Mouse (Mus musculus): ENCODE data around the gene Tprg.
A peak's percentile ranks its signal among the peaks of the same experiment; 100 is the strongest.

The Tprg gene

DNA sequence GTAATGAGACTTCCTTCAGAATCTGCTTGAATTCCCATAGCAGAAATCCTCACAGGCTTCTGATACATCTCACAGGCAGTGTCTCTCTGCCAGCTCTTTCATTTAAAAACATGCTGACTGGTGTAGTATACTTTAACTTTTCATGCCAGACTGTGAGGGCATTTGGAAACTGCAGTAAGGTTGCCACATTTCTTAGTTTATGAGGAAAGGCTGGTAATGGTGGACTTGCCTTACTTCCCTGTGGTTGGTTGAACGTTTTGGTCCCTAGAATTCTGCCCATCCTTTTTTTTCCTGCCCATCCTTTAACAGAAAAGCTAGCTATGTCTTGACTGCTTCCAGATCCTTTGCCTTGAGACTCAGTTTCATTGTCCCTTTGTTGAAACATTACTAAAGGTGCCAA, 138.8 kb downstream of the Tprg start:
- DNase-seq: no peak

DNA sequence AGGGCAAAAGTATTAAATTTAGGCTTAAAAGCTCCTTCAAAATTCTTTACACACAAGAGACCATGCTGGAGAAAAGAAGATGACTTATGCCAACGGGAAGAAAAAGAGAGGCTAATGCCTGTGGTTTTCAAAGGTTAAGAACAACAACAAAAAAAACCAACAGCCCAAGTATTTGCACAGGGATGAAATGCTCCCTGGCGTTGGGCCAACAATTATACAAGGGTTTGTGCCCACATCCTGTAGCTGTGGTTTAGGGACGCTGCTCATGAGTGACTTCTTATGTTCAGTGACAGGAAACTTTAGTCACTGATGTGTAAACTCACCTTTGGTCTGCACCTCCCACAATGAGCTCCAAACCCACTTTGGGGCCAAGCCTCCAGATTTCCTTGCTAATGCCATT, 139.6 kb downstream of the Tprg start:
- DNase-seq: peak; percentile 77 to 84

DNA sequence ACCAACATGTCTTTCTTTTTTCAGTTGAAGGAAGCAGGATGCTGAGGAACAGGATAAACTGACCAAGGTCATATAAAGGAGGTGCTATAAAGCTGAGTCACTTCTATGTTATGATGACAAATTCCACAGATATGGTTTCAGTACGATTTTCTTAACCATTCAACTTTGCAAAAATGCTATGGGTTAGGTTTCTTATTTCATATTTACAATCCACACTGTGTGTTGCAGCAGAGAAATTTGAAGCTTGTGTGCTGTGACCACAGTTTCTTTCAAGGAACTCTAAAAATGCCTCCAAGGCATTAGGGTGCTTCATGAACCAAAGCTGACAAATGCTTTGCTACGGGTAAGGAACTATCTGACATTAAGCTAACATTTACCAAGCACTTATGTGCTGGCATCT, 153.4 kb downstream of the Tprg start:
- DNase-seq: no peak

DNA sequence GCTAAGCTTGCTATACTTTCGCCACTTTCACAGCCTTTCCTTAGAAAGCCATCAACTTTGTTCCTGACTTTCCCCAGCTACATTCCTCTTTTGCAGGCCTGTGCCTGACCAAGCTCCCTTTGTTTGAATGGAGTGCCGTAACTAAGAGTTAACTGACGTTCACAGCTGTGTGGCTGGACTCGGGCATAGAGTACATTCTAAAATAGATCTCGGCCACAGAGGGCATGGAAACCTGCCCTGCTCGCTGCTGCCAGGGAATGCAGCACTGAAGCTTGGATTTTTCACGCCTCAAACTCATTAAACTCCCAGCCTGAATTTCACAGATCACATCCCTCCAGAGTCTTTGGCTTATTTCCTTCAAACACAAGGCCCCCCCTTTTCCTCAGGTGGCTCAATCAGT, 159.0 kb downstream of the Tprg start:
- peak in 1 of 2 experiments; percentile 1 for DNase-seq

DNA sequence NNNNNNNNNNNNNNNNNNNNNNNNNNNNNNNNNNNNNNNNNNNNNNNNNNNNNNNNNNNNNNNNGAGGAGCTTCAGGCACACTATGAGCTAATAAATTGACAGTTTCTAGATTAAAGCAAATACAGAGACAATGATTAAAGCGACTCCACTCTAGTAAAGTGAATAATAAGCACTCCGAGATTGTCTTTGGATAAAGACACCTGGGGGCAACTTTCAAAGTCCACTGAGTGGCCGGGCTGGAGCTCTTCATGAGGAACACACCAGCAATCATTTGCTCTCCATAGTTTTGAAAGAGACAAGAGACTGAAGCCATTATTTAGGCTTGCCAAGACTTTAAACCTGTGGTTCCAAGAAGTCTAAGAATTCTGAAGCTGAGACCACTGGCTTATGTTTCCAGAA, 164.9 kb downstream of the Tprg start:
- no peak for DNase-seq

DNA sequence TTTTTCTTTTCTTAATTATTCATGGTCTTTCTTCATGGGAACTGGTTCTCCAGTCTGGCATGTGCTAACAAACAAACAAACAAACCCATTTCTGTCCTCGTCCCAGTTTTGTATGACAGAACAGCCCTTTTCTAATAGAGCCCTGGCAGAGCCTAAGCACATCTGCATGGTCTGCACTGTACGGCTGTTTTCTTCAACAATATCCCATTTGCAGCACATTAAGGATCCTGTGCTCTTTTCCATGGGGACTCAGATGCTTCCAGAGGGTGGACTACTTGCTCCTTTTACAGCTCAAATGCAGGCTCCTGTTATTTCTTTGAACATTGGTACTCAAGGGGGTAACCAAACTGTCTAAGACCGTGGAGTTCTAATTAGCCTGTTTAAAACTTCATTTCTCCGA, 178.1 kb downstream of the Tprg start:
- DNase-seq: no peak

DNA sequence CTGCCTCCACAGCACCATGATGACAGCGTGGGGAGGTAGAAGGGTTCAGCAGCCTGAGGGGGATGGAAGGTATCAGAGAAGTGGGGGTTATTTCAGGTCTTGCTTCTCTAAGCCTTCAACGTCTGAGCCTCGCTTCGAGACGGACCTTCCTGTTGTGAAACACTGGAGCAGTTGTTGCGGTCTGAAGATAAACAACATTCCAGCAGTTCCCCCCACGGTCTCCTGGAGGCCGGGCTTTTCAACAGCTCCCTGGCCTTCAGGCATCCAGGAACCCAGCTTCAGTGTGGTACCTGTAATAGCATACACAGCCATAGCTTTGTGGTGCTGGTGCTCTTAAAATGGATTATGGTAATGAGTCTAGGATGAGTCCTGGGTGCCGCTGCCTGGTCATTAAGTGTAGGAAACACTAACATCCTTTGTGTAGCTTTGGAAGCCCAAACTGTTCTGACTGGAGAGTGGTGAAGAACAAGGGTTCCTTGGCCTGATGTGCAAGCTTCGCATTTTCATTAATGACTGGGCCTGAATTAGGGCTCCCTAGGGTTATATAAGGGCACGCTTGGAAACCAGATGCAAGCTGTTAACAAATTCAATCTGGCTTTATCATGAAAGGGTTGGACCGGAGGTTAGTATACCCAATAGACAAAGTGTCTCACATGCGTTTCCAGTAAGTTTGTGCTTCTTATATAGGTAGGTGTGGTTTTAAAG, 179.0 kb downstream of the Tprg start:
- DNase-seq: peak; percentile 59 to 84

DNA sequence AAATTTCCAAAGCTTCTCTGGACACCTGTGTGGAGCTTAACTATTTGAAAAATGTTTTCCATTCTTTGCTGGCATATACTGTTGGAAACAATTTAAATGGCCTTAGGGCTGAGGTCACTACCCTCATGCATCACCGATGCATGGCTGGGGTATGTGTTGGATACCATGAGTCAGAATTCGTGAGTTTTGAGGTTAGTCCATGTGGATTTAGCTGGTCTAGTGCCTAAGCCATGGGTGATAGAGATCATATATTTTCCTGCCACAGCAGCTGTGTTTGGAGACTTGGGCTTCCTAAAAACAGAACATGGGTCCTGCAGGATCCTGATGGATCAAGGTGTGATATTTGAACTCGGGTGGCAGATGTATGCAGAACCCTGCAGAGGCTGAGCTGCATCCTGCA, 181.4 kb downstream of the Tprg start:
- DNase-seq: no peak

DNA sequence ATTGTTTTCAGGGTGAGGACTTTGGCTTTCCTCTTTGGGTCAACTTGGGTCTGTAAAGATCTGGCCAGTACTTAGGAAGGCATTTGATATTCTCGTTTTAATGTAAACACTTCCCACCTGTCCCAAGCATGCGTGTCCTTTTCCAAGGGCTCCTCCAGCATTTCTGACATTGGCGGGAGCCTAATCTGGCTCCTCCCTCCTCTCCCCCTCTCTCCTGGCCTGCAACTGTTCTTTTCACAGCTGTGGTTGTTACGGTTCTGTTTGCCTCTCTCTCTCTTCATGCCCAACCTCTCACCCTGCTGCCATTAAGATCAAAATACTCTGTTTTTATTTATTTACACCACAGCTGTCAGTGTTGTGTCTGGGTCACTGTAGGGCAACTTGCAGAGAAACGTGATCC, 182.0 kb downstream of the Tprg start:
- DNase-seq: no peak

Data from lung, adult 18-20 months (tissue).